Mouse (Mus musculus): ENCODE measurements around the gene Gm20458.

GRCm38 (mm10) chr2:164431676-164432465 lies 28.9 kb upstream of the Gm20458 start:
- TF ChIP-seq CTCF (IDR thresholded peaks at IDR 0.05; ENCODE audit: low read depth, low read length) (no peak), POLR2A (IDR thresholded peaks at IDR 0.05; ENCODE audit: borderline replicate concordance, low read depth, low read length) (no peak)
